Mouse (Mus musculus): ENCODE results near the gene Rnf187.
"Not testable (repeated sequence)": the region's sequence is repeated elsewhere in the genome, so short reads cannot be mapped to it uniquely, and the experiment has no call there.

GRCm38 (mm10) chr11:58954170-58954419 is 15.4 kb upstream of the Rnf187 start:
- not testable (repeated sequence) for TF ChIP-seq NELFE (IDR thresholded peaks at IDR 0.05; ENCODE audit: low read depth, low read length); ZC3H11A (IDR thresholded peaks at IDR 0.05; ENCODE audit: low read depth, low read length); MYC (IDR thresholded peaks at IDR 0.05; ENCODE audit: low read depth, low read length); UBTF (IDR thresholded peaks at IDR 0.05; ENCODE audit: low read depth, low read length); KAT2A (IDR thresholded peaks at IDR 0.05; ENCODE audit: insufficient replicate concordance, low read length); ZKSCAN1 (IDR thresholded peaks at IDR 0.05; ENCODE audit: borderline replicate concordance, low read depth, low read length); CTCF (conservative IDR thresholded peaks at IDR 0.05 in 1 of 2, IDR thresholded peaks at IDR 0.05 in 1 of 2; ENCODE audit: low read depth in 2 of 2, low read length in 2 of 2); POLR2A (IDR thresholded peaks at IDR 0.05; ENCODE audit: low read depth, low read length); POLR2AphosphoS2 (IDR thresholded peaks at IDR 0.05; ENCODE audit: low read depth, low read length); TCF12 (IDR thresholded peaks at IDR 0.05; ENCODE audit: low read depth, low read length); ETS1 (conservative IDR thresholded peaks at IDR 0.05; ENCODE audit: low read depth, low read length); CHD1 (IDR thresholded peaks at IDR 0.05; ENCODE audit: low read depth, low read length); EP300 (IDR thresholded peaks at IDR 0.05; ENCODE audit: low read length); SIN3A (IDR thresholded peaks at IDR 0.05; ENCODE audit: low read length)
